Mouse (Mus musculus) brain, embryonic 14.5 days (tissue): ENCODE measurements around the gene Zfp53.

Source experiments
- CTCF ChIP-seq: fragments of 200-500 bp; IDR thresholded peaks from 2 replicates; pipeline ENCODE4 v1.5.1; 2012; ENCODE audit warnings: inconsistent platforms, mild to moderate bottlenecking, moderate library complexity, borderline replicate concordance; ENCODE audit not compliant: insufficient read depth, insufficient read length; ENCODE audit errors: extremely low read depth
- POLR2A ChIP-seq: fragments of 200-500 bp; IDR thresholded peaks from 2 replicates; pipeline ENCODE4 v1.6.1; 2012; ENCODE audit warnings: mild to moderate bottlenecking, inconsistent platforms, borderline replicate concordance; ENCODE audit not compliant: poor library complexity, insufficient read depth, insufficient read length, severe bottlenecking; ENCODE audit errors: extremely low read depth

DNA sequence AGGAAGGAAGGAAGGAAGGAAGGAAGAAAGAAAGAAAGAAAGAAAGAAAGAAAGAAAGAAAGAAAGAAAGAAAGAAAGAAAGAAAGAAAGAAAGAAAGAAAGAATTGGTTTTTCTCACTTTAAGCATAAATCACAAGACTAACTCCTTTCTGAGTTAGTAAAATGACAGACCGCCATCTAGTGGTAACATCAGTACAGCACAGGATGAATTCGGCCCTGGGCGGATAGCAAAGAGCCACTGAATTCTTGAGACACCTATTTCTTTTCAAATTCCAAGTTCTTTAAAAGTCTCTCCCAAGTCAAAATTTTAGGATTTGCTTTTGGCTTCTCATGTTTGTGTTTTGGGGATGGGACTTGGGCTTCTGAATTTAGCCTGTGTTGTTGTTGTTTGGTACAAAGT lies 39.1 kb upstream of the Zfp53 start:
- no peak for TF ChIP-seq POLR2A
- TF ChIP-seq CTCF, result peak; percentile 71; the same call in 1 of the 2 replicates
